Mouse (Mus musculus) cortical plate, adult 2 months (tissue): ENCODE data around the gene Ssr4.

Source experiments
- CTCF ChIP-seq: fragments of 200-500 bp; IDR thresholded peaks from 2 replicates; pipeline ENCODE4 v1.5.1; 2011; ENCODE audit warnings: mild to moderate bottlenecking, control low read depth, low read length; ENCODE audit not compliant: insufficient read depth; ENCODE audit errors: extremely low read depth
- POLR2A ChIP-seq: fragments of 200-500 bp; IDR thresholded peaks from 2 replicates; pipeline ENCODE4 v1.6.1; 2011; ENCODE audit warnings: mild to moderate bottlenecking, low read length, control low read depth; ENCODE audit not compliant: insufficient read depth; ENCODE audit errors: extremely low read depth

GRCm38 (mm10) chrX:73788501-73788900, 1.7 kb downstream of the Ssr4 start:
- TF ChIP-seq CTCF (no peak), POLR2A (no peak)
